Mouse (Mus musculus): Measurements from ENCODE around the gene Platr25. TPM values are rescaled to one million over a fixed set of nuclear protein-coding genes. Genes with fewer than 3 reads are reported as not detected.
A peak's percentile ranks its signal among the peaks of the same experiment; 100 is the strongest.
"Not testable (repeated sequence)": the region's sequence is repeated elsewhere in the genome, so short reads cannot be mapped to it uniquely, and the experiment has no call there.

The Platr25 gene
- polyA plus RNA-seq, 1 experiment from 2014 or later: 32.5 TPM

GRCm38 (mm10) chr13:62627071-62627470 is 133.4 kb downstream of the Platr25 start:
- H3K4me2 ChIP-seq; H3K36me3 ChIP-seq (ENCODE audit: poor library complexity, severe bottlenecking); H3K9ac ChIP-seq; H3K4me1 ChIP-seq; H3K9me3 ChIP-seq (replicated peaks); H3K27me3 ChIP-seq; H3K27ac ChIP-seq; ATAC-seq; H3K4me3 ChIP-seq: not testable (repeated sequence)
- 38% methylated on average over 1 of the region's 1 CpGs for WGBS

GRCm38 (mm10) chr13:62624277-62624665 is 136.2 kb downstream of the Platr25 start:
- not testable (repeated sequence) for H3K4me1 ChIP-seq; H3K9me3 ChIP-seq (replicated peaks); H3K27me3 ChIP-seq; H3K36me3 ChIP-seq (ENCODE audit: poor library complexity, severe bottlenecking); H3K27ac ChIP-seq
- peak; percentile 89 for ATAC-seq
- Histone ChIP-seq H3K4me2 (peak overlapping the region; percentile 58), H3K9ac (0 out of 2 replicates have a peak overlapping the region, but pooled peaks have one; percentile 37), H3K4me3 (peak overlapping the region; percentile 48)
- 7% methylated on average over 7 of the region's 7 CpGs for WGBS

DNA sequence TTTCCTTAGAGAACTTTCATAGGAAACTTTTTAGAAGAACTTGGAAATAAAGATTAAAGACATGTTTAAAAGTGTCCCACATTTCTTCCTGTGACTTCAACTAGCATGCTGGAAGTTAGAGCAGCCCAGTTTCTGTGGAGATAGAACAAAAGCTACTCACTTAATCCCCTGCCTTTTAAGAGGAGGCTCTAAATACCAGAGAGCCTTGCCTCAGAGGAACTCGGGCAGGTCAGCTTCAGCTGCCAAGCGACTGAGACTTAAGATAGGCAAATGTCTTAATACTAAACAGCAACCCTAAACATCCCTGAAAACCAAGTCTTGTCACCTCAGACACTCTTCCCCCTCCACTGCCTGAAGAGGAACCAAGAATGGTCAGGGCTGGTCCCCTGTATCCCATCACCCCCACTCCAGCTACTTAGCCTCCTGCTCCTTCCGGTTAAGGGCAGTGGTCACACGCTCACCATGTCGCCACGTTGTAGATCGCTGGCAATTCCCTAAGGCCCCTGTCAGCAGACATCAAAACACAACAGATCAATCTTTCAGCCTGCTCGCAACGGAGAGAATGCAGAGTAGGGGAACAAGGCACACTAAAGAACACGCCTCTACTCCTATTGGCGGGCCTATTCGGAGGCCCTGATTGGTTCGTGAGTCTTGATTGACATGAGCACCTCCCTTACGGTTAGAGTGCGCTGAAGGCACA is 136.8 kb downstream of the Platr25 start, which contains the start of gene 6720489N17Rik:
Gene 6720489N17Rik, minus strand, starts transcription at position 606 of the 700 bp plus-strand sequence.
- peak; percentile 100 for ATAC-seq
- WGBS: under 1% methylated on average over 15 of the region's 15 CpGs
- not testable (repeated sequence) for H3K9me3 ChIP-seq (replicated peaks); H3K27ac ChIP-seq; H3K36me3 ChIP-seq (ENCODE audit: poor library complexity, severe bottlenecking); H3K4me1 ChIP-seq; H3K27me3 ChIP-seq
- H3K4me2 ChIP-seq: peak within 1 kb of the TSS; percentile 58
- peak within 1 kb of the TSS; percentile 60 for H3K9ac ChIP-seq
- peak within 1 kb of the TSS; percentile 48 for H3K4me3 ChIP-seq

MicroRNAs encoded within 50 kb of the gene (microRNA counts, 519-probe panel; counts per million panel counts)
- 177 counts per million, percentile 53 among the panel's probes with 10 or more counts for microRNA mmu-miR-713

Small RNA genes lying within 50 kb of the gene (microRNA-seq; reads per million reads assigned to microRNA genes)
- not detected for gene Gm24020
- gene Gm24588: not detected
- not detected for gene Mir713

Other genes starting within 250 kb of the Platr25 start
- gene Zfp935, start 202.2 kb downstream of the Platr25 start, polyA plus RNA-seq (2015; fragmentation: Nextera tagmentation; extraction: Ambion mirVana): not detected in 2 replicates
- 16.4 and 18.1 TPM in 2 replicates for gene Zfp934, start 189.5 kb downstream of the Platr25 start, polyA plus RNA-seq (2015; fragmentation: Nextera tagmentation; extraction: Ambion mirVana)
- 11.9 and 13.4 TPM in 2 replicates for gene 6720489N17Rik, start 136.5 kb downstream of the Platr25 start, polyA plus RNA-seq (2015; fragmentation: Nextera tagmentation; extraction: Ambion mirVana)
- 11.0 and 12.4 TPM in 2 replicates for gene Gm5141, start 25.1 kb upstream of the Platr25 start, polyA plus RNA-seq (2015; fragmentation: Nextera tagmentation; extraction: Ambion mirVana)
- gene Fbp2, start 97.7 kb upstream of the Platr25 start, polyA plus RNA-seq (2015; fragmentation: Nextera tagmentation; extraction: Ambion mirVana): not detected in 2 replicates
- gene Fbp1, start 127.6 kb upstream of the Platr25 start, polyA plus RNA-seq (2015; fragmentation: Nextera tagmentation; extraction: Ambion mirVana): 0.42 TPM in 1 of 2 replicates, not detected in the other
- gene 2010111I01Rik, start 204.2 kb upstream of the Platr25 start, polyA plus RNA-seq (2015; fragmentation: Nextera tagmentation; extraction: Ambion mirVana): 23.9 and 29.9 TPM in 2 replicates

Measured in forebrain, embryonic 13.5 days (tissue).